Mouse (Mus musculus) small intestine, adult 2 months (tissue): Measurements from ENCODE around the gene Cdc42ep4. TPM values are rescaled to one million over a fixed set of nuclear protein-coding genes. Genes with fewer than 3 reads are reported as not detected.

Experiments used
- H3K27ac ChIP-seq: fragments of 200-500 bp; 2 replicates; pipeline ENCODE4 v1.5.1; 2012; ENCODE audit warnings: low read depth, low read length, control low read depth, inconsistent platforms; ENCODE audit not compliant: insufficient read depth
- H3K27me3 ChIP-seq: fragments of 200-500 bp; 2 replicates; pipeline ENCODE4 v1.6.1; 2012; ENCODE audit warnings: mild to moderate bottlenecking, moderate library complexity, low read length, inconsistent platforms; ENCODE audit not compliant: control insufficient read depth, insufficient read depth
- H3K36me3 ChIP-seq: fragments of 200-500 bp; 2 replicates; pipeline ENCODE4 v1.6.1; 2012; ENCODE audit warnings: mild to moderate bottlenecking, low read length, control low read depth, inconsistent platforms; ENCODE audit not compliant: control insufficient read depth, insufficient read depth
- H3K4me1 ChIP-seq: fragments of 200-500 bp; 2 replicates; pipeline ENCODE4 v1.6.1; 2012; ENCODE audit warnings: low read length, inconsistent platforms, mixed read lengths; ENCODE audit not compliant: control insufficient read depth, insufficient read depth, insufficient read length
- H3K4me3 ChIP-seq: fragments of 200-500 bp; 2 replicates; pipeline ENCODE4 v1.5.1; 2012; ENCODE audit warnings: low read depth, mild to moderate bottlenecking, control low read depth, inconsistent platforms, low read length, moderate library complexity
- CTCF ChIP-seq: fragments of 200-500 bp; IDR thresholded peaks from 2 replicates; pipeline ENCODE4 v1.5.1; 2012; ENCODE audit warnings: low read depth, mild to moderate bottlenecking, control low read depth, inconsistent platforms, low read length, moderate library complexity, mixed read lengths; ENCODE audit not compliant: insufficient replicate concordance, insufficient read length; ENCODE audit errors: extremely low read depth
- POLR2A ChIP-seq: fragments of 200-500 bp; IDR thresholded peaks from 2 replicates; pipeline ENCODE4 v1.6.1; 2012; ENCODE audit warnings: low read depth, mild to moderate bottlenecking, control low read depth, inconsistent platforms, low read length, moderate library complexity
- WGBS: fragments of 180-500 bp; shearing (Covaris S2); methylation state at CpG from one replicate; pipeline ENCODE4 v1.1.7; 2018; 5-methylcytosine and 5-hydroxymethylcytosine counted together
- polyA plus RNA-seq: library from polyadenylated mRNA; depleted of rRNA; stranded (reverse); fragments of >200 nt; gene quantifications from 2 replicates; pipeline ENCODE4 v1.2.3, GENCODE M21; 2012

Cdc42ep4 gene
- polyA plus RNA-seq, 1 experiment = 41.4 TPM

DNA sequence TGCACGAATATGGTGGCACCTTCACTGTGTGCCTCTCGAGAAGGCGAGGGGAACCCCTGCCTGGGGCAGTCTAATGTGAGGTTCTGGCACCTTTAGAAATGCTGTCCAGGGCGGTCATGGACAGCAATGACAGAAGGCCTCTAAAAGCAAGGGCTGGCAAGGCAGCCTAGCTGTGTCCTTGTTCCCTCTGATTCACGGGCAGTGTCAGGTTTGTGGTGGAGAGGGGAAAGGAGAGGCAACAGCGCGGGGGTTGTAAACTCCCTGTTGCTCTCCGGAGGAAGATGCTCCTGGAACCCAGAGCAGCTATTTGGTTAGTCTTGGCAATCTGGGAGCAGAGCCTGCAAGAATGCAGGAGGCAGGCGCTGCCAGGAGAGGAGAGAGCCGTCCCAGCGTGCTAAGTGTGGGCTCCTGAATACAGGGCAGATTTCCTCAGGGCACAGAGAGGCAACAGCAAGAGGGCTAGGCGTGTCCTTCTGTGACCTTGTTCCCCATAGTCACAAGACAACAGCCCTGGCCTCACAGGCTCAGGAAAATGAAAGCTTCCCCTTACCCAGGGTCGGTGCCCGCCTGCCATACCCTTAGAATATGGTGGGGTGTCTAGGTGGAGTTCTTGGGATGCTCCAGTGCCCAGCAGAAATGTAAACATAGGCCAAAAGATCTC lies 25.3 kb upstream of the Cdc42ep4 start:
- TF ChIP-seq CTCF (no peak), POLR2A (no peak)
- no peaks in the 10 kb centered on the region for H3K27me3 ChIP-seq
- 78% methylated on average over 14 of the region's 14 CpGs for WGBS
- H3K27ac ChIP-seq = no peak overlapping the region
- peaks cover 20% of the 10 kb centered on the region for H3K4me1 ChIP-seq
- no peaks in the 10 kb centered on the region for H3K36me3 ChIP-seq
- H3K4me3 ChIP-seq = no peak overlapping the region

DNA sequence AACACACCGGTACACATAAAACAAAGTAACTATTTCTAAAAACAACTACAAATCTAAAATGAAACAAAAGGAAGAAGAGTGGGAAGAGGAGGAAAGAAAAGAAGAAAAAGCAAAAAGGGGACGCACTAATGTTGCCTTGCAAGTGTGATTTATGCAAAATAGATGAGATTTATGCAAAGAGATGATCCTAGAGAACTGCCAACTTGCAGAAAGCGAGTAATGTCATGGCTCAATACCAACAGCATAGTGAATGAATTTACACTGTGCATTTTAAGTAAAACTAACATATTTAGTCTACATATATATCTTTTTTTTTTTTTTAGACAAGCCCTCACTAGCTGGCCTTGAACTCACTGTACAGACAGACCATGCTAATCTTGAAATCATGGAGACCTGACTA lies 23.1 kb upstream of the Cdc42ep4 start:
- 90% methylated on average over 3 of the region's 3 CpGs for whole genome bisulfite sequencing
- TF ChIP-seq POLR2A (no peak), CTCF (no peak)
- no peaks in the 10 kb centered on the region for H3K27me3 ChIP-seq
- no peak overlapping the region for H3K27ac ChIP-seq
- no peaks in the 10 kb centered on the region for H3K36me3 ChIP-seq
- H3K4me3 ChIP-seq = no peak overlapping the region
- H3K4me1 ChIP-seq = peaks cover 20% of the 10 kb centered on the region

DNA sequence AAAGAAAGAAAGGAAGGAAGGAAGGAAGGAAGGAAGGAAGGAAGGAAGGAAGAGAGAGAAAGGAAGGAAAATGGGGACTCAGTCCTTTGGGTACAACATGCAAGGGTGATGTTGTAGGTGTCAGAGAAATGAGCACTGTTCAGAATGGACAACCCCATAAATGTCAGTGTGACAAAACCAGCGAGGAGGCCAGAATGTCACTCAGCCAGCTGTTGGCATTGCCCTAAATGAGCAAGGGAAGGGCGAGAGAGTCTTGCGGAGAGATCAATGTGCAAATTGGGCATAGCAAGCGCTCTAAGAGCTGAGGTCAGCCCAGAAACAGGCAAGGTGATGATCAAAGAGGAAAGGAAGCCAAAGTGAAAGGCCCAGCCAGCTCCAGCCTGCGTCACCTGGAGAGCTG lies 21.5 kb upstream of the Cdc42ep4 start:
- 88% methylated on average over 5 of the region's 5 CpGs for WGBS
- Histone ChIP-seq H3K27me3 (no peaks in the 10 kb centered on the region), H3K36me3 (no peaks in the 10 kb centered on the region), H3K27ac (no peak overlapping the region), H3K4me1 (peaks cover 14% of the 10 kb centered on the region), H3K4me3 (no peak overlapping the region)
- TF ChIP-seq POLR2A = no peak
- TF ChIP-seq CTCF = no peak

DNA sequence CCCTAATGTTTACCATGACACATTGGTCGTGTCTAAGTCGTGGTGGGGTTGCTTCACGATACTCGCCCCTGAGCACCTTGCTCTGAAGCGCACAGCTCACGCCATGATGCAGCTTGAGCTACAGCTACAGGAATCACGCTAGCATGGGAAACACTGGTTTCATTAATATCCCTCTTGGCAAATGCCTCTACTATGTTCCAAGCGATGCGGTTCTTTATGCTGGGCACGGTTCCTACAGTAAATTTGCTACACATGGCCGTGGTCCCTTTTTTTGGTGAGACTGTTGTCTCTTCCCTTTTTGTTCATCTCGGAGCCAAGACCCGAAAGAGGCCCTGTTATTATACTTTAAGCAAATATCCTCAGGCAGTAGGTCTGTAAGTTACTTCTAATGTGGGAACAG lies 19.5 kb upstream of the Cdc42ep4 start:
- TF ChIP-seq CTCF = no peak
- TF ChIP-seq POLR2A = no peak
- no peaks in the 10 kb centered on the region for H3K4me1 ChIP-seq
- WGBS = 88% methylated on average over 13 of the region's 13 CpGs
- no peaks in the 10 kb centered on the region for H3K27me3 ChIP-seq
- no peak overlapping the region for H3K4me3 ChIP-seq
- H3K36me3 ChIP-seq = no peaks in the 10 kb centered on the region
- H3K27ac ChIP-seq = no peak overlapping the region

DNA sequence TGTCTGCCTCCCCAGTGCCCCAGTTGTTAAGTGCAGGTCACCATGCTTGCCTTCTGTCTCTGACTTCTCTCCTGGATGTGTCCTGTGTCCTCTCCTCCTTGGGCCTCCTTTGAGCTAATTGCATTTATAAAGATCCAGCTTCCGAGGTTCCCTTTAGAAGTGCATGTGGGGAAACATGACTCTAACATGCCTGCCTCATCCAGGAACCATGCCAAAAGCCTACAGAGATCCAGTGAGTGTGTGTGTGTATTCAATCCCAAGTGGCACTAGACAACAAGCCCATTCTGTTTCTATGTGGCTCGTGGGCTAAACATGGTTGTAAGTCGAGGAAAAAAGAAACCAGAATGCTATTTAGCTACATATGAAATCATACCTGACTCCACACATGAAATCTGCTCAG lies 16.7 kb upstream of the Cdc42ep4 start:
- no peaks in the 10 kb centered on the region for H3K4me1 ChIP-seq
- WGBS = 70% methylated on average over 3 of the region's 3 CpGs
- no peaks in the 10 kb centered on the region for H3K27me3 ChIP-seq
- no peaks in the 10 kb centered on the region for H3K36me3 ChIP-seq
- H3K27ac ChIP-seq = no peak overlapping the region
- H3K4me3 ChIP-seq = no peak overlapping the region
- no peak for TF ChIP-seq CTCF
- no peak for TF ChIP-seq POLR2A

DNA sequence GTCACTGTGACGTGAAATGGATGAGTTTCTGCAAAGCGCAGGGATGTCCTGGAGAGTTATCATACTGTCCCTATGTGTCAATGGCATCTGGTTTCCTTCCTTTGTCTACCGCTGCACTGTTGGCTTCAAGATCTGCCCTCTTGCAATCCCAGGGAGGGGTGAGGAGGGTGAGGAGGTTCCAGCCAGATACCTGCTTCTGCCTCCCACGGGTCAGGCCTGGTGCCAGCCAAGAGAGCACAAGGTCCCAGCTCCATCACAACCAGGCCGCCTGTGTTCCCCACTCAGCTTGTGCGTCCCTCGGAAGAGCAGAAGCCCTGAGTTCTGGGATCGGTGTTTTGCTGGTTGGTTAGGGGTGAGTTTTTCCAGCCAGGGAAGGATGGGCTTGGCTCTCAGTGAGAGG lies 15.6 kb upstream of the Cdc42ep4 start:
- TF ChIP-seq POLR2A (no peak), CTCF (no peak)
- Histone ChIP-seq H3K4me3 (no peak overlapping the region), H3K27me3 (no peaks in the 10 kb centered on the region), H3K27ac (no peak overlapping the region), H3K36me3 (no peaks in the 10 kb centered on the region), H3K4me1 (no peaks in the 10 kb centered on the region)
- WGBS = 72% methylated on average over 8 of the region's 8 CpGs

DNA sequence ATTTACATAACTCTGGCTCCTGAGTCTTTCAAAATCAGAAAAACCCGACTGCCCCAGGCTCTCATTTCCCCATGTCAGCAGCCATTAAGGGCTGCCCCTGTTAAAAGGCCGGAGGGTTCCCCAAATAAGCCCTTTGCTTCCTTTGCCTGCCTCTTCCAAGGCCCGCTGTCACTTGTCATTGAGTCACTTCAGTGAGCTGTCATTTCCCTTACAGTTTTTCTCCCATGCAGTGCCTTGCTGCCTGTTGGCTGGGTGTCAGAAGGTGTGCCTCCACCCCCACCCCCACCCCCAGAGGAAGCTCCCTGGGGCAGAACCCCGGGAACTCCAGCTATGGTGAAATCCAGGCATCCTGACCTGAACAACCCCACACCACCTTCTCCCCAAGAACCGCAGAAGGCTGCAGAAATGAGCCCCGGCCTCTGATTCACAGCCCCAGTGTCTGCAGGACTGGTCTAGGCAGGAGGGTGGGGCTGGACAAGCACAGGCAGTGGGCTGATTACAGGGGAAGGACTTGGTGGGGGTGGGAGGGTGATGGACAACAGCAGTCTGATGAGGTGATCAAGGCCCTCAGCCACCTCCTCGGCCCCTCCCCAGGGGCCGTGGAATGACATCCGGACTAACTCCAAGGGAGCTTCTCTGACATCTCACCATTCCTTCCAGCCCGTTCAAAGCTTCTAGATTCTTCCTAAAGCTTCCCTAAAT lies 14.8 kb upstream of the Cdc42ep4 start:
- H3K4me3 ChIP-seq = no peak overlapping the region
- no peak for TF ChIP-seq CTCF
- no peak for TF ChIP-seq POLR2A
- no peaks in the 10 kb centered on the region for H3K4me1 ChIP-seq
- no peak overlapping the region for H3K27ac ChIP-seq
- H3K36me3 ChIP-seq = no peaks in the 10 kb centered on the region
- no peaks in the 10 kb centered on the region for H3K27me3 ChIP-seq
- 62% methylated on average over 10 of the region's 10 CpGs for WGBS
